Mouse (Mus musculus): ENCODE results near the gene Fstl4. TPM values are rescaled to one million over a fixed set of nuclear protein-coding genes. Genes with fewer than 3 reads are reported as not detected.

The Fstl4 gene
- polyA plus RNA-seq, 1 experiment: not detected

DNA sequence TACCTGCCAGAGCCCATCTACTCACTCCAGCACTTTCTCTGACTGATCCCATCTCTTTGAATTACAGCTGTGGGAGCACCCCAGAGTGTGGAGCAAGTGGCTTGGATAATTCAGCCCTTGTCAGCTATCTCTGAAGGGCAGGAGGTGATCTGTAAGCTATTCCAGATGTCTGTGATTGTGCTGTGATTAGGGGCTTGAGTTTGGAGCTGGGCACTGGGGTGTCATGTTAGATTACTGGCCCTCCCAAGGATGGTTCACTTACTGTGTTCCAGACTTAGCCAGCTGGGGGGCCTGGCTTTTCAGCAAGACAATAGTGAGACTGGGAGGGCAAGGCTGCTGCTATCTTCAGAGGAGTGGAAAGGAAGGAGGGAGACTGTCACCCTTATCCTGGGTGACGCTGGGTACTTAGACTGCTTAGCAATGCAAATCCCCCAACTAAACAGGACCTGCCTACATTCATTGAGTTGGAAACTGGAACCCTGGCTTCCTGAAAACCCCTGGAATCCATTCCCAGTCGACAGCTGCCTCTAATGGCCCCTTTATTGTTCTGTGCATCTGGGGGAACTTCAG, 56.0 kb downstream of the Fstl4 start:
- H3K79me3 ChIP-seq (ENCODE audit: low read depth): no peaks in the 10 kb centered on the region
- no peak overlapping the region for H3K4me3 ChIP-seq (ENCODE audit: insufficient read depth, poor library complexity, severe bottlenecking)
- TF ChIP-seq MYOD1 (IDR thresholded peaks at IDR 0.05; ENCODE audit: control insufficient read depth, insufficient read length, low read depth) (no peak), FOSL1 (IDR thresholded peaks at IDR 0.05; ENCODE audit: insufficient read depth, low read length, poor library complexity, severe bottlenecking) (no peak), MAX (IDR thresholded peaks at IDR 0.05) (no peak)
- no peaks in the 10 kb centered on the region for H3K36me3 ChIP-seq (ENCODE audit: control insufficient read depth, insufficient read depth)
- no peak overlapping the region for H3ac ChIP-seq (ENCODE audit: control insufficient read depth, insufficient read length, low read depth)
- no peaks in the 10 kb centered on the region for H3K79me2 ChIP-seq (ENCODE audit: control insufficient read depth, insufficient read depth)
- peaks cover 2% of the 10 kb centered on the region for H3K27me3 ChIP-seq (ENCODE audit: control insufficient read depth, insufficient read depth, insufficient read length)

DNA sequence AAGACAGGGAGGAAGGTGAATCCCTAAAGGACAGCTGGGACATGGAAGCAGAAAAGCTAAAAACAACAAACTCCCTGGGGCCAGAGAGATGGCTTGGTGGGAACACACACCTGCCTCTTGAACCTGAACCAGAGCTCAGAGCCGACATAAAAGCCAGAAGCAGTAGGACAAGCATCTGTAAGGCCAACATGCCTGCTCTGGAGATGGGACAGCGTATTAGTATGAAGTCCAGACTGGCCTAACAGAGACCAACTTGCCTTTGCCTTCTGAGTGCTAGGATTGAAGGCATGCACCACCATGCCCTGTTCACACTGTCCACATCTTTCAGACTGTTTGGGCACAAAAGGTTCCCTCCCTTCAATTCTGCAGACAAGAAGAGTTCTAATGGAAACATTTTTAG, 62.2 kb downstream of the Fstl4 start:
- no peak for TF ChIP-seq CTCF (IDR thresholded peaks at IDR 0.05; ENCODE audit: control insufficient read depth, insufficient read depth, insufficient read length)
- TF ChIP-seq MYOG (IDR thresholded peaks at IDR 0.05; ENCODE audit: control insufficient read depth, extremely low read depth, insufficient read length): no peak
- TF ChIP-seq FOSL1 (IDR thresholded peaks at IDR 0.05; ENCODE audit: insufficient read depth, low read length, poor library complexity, severe bottlenecking): no peak
- TF ChIP-seq MYOD1 (IDR thresholded peaks at IDR 0.05; ENCODE audit: control insufficient read depth, insufficient read length, low read depth): no peak
- no peak for TF ChIP-seq CEBPB (IDR thresholded peaks at IDR 0.05; ENCODE audit: low read depth)
- no peak for TF ChIP-seq MAX (IDR thresholded peaks at IDR 0.05)
- no peak for TF ChIP-seq USF1 (IDR thresholded peaks at IDR 0.05; ENCODE audit: low read depth)
- no peaks in the 10 kb centered on the region for H3K79me2 ChIP-seq (ENCODE audit: control insufficient read depth, insufficient read depth)
- no peaks in the 10 kb centered on the region for H3K27me3 ChIP-seq (ENCODE audit: control insufficient read depth, insufficient read depth, insufficient read length)
- no peak overlapping the region for H3ac ChIP-seq (ENCODE audit: control insufficient read depth, insufficient read length, low read depth)
- no peaks in the 10 kb centered on the region for H3K79me3 ChIP-seq (ENCODE audit: low read depth)
- no peak overlapping the region for H3K4me3 ChIP-seq (ENCODE audit: insufficient read depth, poor library complexity, severe bottlenecking)
- H3K36me3 ChIP-seq (ENCODE audit: control insufficient read depth, insufficient read depth): no peaks in the 10 kb centered on the region

DNA sequence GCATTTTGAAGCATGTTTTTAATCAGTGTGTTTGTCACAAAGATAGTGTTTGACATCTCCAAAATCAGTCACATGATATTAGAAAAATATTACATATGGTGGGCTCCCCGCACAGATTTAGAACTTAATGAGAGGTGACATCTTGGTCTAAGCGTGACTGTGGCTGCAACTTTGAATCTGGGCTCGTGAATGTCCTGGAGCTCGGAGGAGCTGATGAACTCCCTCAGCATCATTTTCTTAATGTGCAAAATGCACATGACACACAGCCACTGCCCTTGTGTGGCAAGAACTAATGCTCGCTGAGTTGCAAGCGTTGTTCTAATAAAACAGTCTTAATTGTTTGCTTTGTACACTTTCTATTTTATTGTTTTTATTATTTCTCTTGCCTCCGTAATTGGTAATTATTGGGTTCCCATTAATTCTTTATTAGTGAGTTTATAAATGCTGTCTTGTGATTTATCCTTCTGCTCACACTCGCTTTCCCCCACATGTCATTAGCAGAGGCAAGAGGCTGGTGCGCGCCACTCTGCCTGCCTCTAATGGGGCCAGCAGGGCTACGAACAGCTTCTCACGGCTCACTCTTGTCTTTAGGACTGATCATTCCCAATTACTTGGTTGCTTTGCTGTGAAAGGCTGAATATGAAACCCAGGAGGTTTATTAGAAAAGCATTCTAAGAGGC, 67.3 kb downstream of the Fstl4 start:
- H3K79me2 ChIP-seq (ENCODE audit: control insufficient read depth, insufficient read depth): no peaks in the 10 kb centered on the region
- H3K4me3 ChIP-seq (ENCODE audit: insufficient read depth, poor library complexity, severe bottlenecking): no peak overlapping the region
- H3ac ChIP-seq (ENCODE audit: control insufficient read depth, insufficient read length, low read depth): no peak overlapping the region
- no peaks in the 10 kb centered on the region for H3K36me3 ChIP-seq (ENCODE audit: control insufficient read depth, insufficient read depth)
- TF ChIP-seq FOSL1 (IDR thresholded peaks at IDR 0.05; ENCODE audit: insufficient read depth, low read length, poor library complexity, severe bottlenecking) (no peak), CEBPB (IDR thresholded peaks at IDR 0.05; ENCODE audit: low read depth) (no peak), CTCF (IDR thresholded peaks at IDR 0.05; ENCODE audit: control insufficient read depth, insufficient read depth, insufficient read length) (no peak), MYOG (IDR thresholded peaks at IDR 0.05; ENCODE audit: control insufficient read depth, extremely low read depth, insufficient read length) (no peak), USF1 (IDR thresholded peaks at IDR 0.05; ENCODE audit: low read depth) (no peak), MAX (IDR thresholded peaks at IDR 0.05) (no peak), MYOD1 (IDR thresholded peaks at IDR 0.05; ENCODE audit: control insufficient read depth, insufficient read length, low read depth) (no peak)
- no peaks in the 10 kb centered on the region for H3K27me3 ChIP-seq (ENCODE audit: control insufficient read depth, insufficient read depth, insufficient read length)
- H3K79me3 ChIP-seq (ENCODE audit: low read depth): no peaks in the 10 kb centered on the region

DNA sequence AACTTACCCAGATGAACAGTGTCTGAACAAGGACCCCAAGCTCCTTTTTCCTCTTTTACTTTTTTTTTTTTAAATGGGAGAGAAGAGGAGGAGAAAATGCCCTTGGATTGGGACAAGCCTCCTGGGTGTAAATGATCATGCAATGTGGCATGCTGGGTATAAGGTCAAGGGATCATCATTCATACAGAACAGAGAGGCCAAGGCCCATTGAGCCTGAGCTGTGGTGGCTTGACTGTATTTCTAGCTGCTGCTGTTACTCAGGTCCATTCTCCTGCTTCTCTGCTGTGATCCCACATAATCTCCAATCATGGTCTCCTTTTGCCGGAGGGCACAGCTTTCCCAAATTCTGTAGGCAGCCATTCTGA, 67.9 kb downstream of the Fstl4 start:
- Histone ChIP-seq H3K36me3 (ENCODE audit: control insufficient read depth, insufficient read depth) (no peaks in the 10 kb centered on the region), H3K27me3 (ENCODE audit: control insufficient read depth, insufficient read depth, insufficient read length) (no peaks in the 10 kb centered on the region), H3K79me2 (ENCODE audit: control insufficient read depth, insufficient read depth) (no peaks in the 10 kb centered on the region), H3K4me3 (ENCODE audit: insufficient read depth, poor library complexity, severe bottlenecking) (no peak overlapping the region), H3ac (ENCODE audit: control insufficient read depth, insufficient read length, low read depth) (no peak overlapping the region), H3K79me3 (ENCODE audit: low read depth) (no peaks in the 10 kb centered on the region)
- TF ChIP-seq MAX (IDR thresholded peaks at IDR 0.05) (no peak), USF1 (IDR thresholded peaks at IDR 0.05; ENCODE audit: low read depth) (no peak), CEBPB (IDR thresholded peaks at IDR 0.05; ENCODE audit: low read depth) (no peak), CTCF (IDR thresholded peaks at IDR 0.05; ENCODE audit: control insufficient read depth, insufficient read depth, insufficient read length) (no peak), FOSL1 (IDR thresholded peaks at IDR 0.05; ENCODE audit: insufficient read depth, low read length, poor library complexity, severe bottlenecking) (no peak), MYOG (IDR thresholded peaks at IDR 0.05; ENCODE audit: control insufficient read depth, extremely low read depth, insufficient read length) (no peak), MYOD1 (IDR thresholded peaks at IDR 0.05; ENCODE audit: control insufficient read depth, insufficient read length, low read depth) (no peak)

DNA sequence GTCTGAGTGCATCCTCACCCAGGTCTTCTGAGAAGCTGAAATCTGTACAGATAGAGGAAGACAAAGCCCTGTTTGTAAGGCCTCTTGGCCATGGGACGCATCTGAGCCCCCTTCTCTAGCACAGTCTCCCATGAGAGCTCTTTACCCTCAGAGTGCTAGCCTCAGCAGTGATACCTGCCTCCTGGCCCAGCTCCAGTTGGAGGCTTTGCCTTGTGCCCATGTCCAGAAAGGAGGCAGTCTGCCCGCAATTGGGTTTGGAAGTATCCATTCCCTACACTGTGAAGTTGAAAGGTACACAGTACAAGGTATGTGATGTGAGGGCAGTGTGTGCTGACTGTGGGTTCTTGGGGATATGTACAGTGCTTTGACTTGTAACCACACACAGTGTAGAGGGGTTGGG, 84.3 kb downstream of the Fstl4 start:
- H3K79me2 ChIP-seq (ENCODE audit: control insufficient read depth, insufficient read depth): no peaks in the 10 kb centered on the region
- no peaks in the 10 kb centered on the region for H3K36me3 ChIP-seq (ENCODE audit: control insufficient read depth, insufficient read depth)
- no peak overlapping the region for H3K4me3 ChIP-seq (ENCODE audit: insufficient read depth, poor library complexity, severe bottlenecking)
- TF ChIP-seq CTCF (IDR thresholded peaks at IDR 0.05; ENCODE audit: control insufficient read depth, insufficient read depth, insufficient read length) (no peak), FOSL1 (IDR thresholded peaks at IDR 0.05; ENCODE audit: insufficient read depth, low read length, poor library complexity, severe bottlenecking) (no peak), MAX (IDR thresholded peaks at IDR 0.05) (no peak), CEBPB (IDR thresholded peaks at IDR 0.05; ENCODE audit: low read depth) (no peak), MYOD1 (IDR thresholded peaks at IDR 0.05; ENCODE audit: control insufficient read depth, insufficient read length, low read depth) (no peak), USF1 (IDR thresholded peaks at IDR 0.05; ENCODE audit: low read depth) (no peak), MYOG (IDR thresholded peaks at IDR 0.05; ENCODE audit: control insufficient read depth, extremely low read depth, insufficient read length) (no peak)
- no peak overlapping the region for H3ac ChIP-seq (ENCODE audit: control insufficient read depth, insufficient read length, low read depth)
- peaks cover 7% of the 10 kb centered on the region for H3K27me3 ChIP-seq (ENCODE audit: control insufficient read depth, insufficient read depth, insufficient read length)
- no peaks in the 10 kb centered on the region for H3K79me3 ChIP-seq (ENCODE audit: low read depth)
